Mouse (Mus musculus) erythroblast, embryonic 14.5 days (primary cell): Measurements from ENCODE around the gene Itga9.

Source experiments
- GATA1 ChIP-seq: IDR thresholded peaks from 2 replicates; pipeline ENCODE4 v1.6.1; 2012; ENCODE audit warnings: low read length, inconsistent platforms, mixed read lengths
- TAL1 ChIP-seq: IDR thresholded peaks from 3 replicates; pipeline ENCODE4 v1.6.1; 2012; ENCODE audit warnings: low read length, inconsistent platforms, mixed read lengths

DNA sequence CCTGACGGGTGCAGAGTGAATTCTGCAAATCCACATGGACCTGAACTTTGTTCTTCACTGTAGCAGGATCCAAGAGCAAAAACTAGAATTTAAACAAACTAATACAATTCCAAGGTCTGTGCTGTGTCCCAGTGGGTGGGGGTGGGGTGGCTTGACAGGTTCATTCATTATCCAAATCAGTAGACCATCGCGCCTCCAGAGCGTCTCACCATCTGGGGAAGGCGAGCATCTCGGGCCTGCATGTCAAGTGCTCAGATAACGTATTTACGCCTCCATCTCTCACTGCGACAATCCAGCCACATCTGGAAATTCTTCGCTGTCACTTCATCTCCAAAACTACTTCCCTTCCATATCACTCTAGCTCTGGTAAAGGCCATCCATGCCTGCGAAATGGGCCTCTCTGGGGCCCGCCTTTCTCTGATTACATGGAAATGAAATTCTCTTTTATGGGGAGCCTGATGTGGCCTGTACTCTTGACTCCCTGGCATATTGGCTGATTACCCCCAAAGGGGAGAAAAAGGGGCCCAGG, 254.2 kb downstream of the Itga9 start:
- TF ChIP-seq GATA1 (no peak), TAL1 (no peak)
